Mouse (Mus musculus): ENCODE results near the gene 4933405L10Rik.
A peak's percentile ranks its signal among the peaks of the same experiment; 100 is the strongest.

Gene 4933405L10Rik

DNA sequence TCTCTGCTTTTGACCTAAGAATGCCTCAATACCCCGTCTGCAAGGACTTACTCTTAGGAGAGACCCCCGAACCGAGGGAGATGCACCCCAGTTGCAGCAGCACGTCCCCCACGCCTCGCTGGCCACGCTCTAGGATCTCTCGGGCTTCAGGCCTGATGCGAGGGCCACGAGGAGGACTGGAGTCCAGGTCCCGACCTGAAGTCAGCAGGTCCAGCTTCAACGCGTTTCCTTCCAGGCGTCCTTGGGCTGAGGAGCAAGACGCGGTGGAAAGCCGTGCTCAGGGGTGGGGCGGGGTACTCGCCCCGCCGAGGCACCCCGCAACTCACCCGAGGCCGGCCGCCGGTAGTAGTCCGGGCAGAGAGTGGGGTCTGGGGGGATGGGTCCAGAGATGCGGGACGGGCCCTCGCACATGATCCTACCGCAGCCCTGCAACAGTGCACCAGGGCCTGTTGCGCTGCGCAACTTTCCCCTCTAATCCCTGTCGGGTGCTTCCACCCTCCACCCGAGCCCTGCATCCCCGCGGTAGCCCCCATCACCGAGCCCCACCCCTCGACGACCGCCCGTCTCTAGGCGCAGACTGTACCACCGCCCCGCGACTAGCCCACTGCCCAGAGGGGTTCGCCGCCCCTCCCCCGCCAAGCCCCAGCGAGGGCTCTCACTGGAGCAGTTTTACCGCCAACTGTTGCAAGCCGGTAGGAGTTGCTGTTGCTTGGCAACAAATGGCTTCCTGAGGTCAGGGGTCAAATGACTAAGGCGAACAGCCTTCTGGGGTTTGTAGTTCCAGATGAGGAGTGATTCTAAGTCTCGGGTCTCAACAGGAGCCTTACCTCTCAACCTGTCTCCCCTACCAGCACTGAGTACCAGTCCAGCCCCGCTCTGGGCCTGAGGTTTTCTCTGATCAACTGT, at the start of gene 4933405L10Rik, which contains the start of gene Enkd1:
TSS of gene 4933405L10Rik (plus strand) at position 158 of the 906 bp plus-strand sequence.
TSS of gene Enkd1 (minus strand) at position 713 of the 906 bp plus-strand sequence.
- Histone ChIP-seq H3K36me3 (ENCODE audit: control insufficient read depth, insufficient read depth, low read length, poor library complexity, severe bottlenecking) (no peaks in the 10 kb centered on the region), H3K27me3 (ENCODE audit: control insufficient read depth, insufficient read depth, low read length, poor library complexity, severe bottlenecking) (no peaks in the 10 kb centered on the region)
- DNase-seq (ENCODE audit: low read depth, low spot score): peak; percentile 88

DNA sequence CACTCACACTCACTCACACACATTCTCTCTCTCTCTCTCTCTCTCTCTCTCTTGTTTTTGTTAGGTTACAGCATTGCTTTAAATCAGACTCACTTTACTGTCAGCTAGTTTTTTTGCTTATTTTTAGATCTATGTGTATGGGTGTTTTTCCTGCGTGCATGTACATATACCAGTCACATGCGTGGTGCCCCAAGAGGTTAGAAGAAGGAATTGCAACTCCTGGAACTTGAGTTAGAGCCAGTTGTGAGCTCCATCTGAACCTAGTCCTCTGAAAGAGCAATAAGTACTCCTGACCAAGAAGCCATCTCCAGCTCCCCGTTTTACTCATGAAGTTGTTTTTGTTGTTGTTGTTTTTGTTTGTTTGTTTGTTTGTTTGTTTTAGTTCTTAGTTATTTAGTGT, 46.3 kb upstream of the 4933405L10Rik start:
- Histone ChIP-seq H3K36me3 (ENCODE audit: control insufficient read depth, insufficient read depth, low read length, poor library complexity, severe bottlenecking) (peaks cover 12% of the 10 kb centered on the region), H3K27me3 (ENCODE audit: control insufficient read depth, insufficient read depth, low read length, poor library complexity, severe bottlenecking) (no peaks in the 10 kb centered on the region)
- peak; percentile 71 for DNase-seq (ENCODE audit: low read depth, low spot score)

DNA sequence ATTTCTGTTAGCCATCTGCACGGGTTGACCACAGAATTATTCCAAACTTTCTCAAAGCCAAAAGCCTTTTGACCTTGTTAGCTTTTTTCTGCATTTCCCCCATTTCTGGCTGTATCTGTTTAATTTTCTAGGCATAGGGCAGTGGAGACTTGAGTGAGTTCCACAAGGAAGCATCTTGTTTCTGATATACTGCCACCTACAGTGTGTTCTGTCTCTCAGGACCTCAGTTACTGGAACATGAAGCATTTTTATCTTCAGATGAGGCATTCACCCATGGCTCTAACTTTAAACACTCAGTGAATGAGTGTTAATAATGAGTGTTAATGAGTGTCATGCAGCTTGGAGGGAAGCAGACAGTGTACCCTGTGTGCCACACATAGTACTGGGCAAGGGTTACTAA, 29.6 kb upstream of the 4933405L10Rik start:
- DNase-seq (ENCODE audit: low read depth, low spot score): no peak
- peaks cover 22% of the 10 kb centered on the region for H3K36me3 ChIP-seq (ENCODE audit: control insufficient read depth, insufficient read depth, low read length, poor library complexity, severe bottlenecking)
- H3K27me3 ChIP-seq (ENCODE audit: control insufficient read depth, insufficient read depth, low read length, poor library complexity, severe bottlenecking): no peaks in the 10 kb centered on the region

DNA sequence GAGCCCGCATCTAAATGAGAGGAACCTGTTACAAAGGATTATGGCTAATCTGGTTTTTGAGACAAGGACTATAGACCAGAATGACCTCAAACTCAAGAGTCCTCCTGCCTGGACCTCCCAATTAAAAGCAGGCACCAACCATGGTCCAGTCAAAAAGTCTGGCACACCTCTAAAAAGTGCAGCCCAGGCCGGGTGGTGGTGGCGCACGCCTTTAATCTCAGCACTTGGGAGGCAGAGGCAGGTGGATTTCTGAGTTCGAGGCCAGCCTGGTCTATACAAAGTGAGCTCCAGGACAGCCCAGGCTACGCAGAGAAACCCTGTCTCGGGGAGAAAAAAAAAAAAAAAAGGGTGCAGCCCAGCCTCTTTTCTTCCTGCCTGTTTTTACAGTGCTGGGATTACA, 22.1 kb upstream of the 4933405L10Rik start:
- Histone ChIP-seq H3K36me3 (ENCODE audit: control insufficient read depth, insufficient read depth, low read length, poor library complexity, severe bottlenecking) (peaks cover 18% of the 10 kb centered on the region), H3K27me3 (ENCODE audit: control insufficient read depth, insufficient read depth, low read length, poor library complexity, severe bottlenecking) (no peaks in the 10 kb centered on the region)
- DNase-seq (ENCODE audit: low read depth, low spot score): no peak

DNA sequence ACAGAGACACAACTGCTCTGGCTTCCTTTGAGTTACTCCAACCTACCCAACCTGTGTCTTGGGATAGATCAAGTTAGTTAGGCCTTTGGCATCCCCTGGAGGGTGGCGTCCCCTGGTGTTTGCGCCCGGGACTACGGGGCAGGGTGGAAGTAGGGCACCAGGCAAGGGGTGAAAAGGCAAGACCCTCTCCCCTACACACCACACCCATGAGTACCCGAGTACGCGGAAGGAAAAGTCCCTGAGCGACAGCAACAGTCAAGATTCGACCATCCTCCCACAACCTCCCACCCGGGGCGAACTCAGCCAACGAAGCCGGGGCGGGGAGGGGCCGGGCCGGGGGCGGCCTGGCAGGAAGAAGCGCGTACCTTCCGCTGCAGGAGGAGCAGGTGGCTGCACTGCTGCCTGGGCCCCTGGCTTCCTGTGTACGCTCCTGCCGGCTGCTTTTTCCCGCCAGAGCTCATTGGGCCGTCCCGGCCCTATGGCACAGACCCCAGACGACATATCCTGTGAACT, 21.6 kb upstream of the 4933405L10Rik start, which contains the start of gene Carmil2:
TSS of gene Carmil2 (plus strand) at position 479 of the 513 bp plus-strand sequence.
- H3K27me3 ChIP-seq (ENCODE audit: control insufficient read depth, insufficient read depth, low read length, poor library complexity, severe bottlenecking): no peaks in the 10 kb centered on the region
- peaks cover 15% of the 10 kb centered on the region for H3K36me3 ChIP-seq (ENCODE audit: control insufficient read depth, insufficient read depth, low read length, poor library complexity, severe bottlenecking)
- DNase-seq (ENCODE audit: low read depth, low spot score): peak; percentile 85

DNA sequence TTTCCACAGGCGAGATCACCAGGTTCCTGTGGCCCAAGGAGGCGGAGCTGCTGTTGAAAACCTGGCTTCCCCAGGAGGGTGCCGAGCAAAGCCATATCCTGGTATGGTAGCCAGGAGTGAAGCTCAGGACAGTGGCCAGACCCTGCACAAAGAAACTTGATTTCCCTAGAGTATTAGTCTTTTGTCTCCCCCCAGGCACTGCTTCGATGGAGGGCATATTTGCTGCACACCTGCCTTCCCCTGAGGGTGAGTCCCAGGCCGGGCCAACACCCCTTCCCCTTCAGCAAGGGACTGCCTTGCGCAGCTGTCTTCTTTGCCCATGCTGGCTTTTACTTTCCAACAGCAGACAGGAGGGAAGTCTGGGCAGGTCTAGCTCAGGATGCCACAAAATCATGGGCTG, 20.9 kb upstream of the 4933405L10Rik start:
- Histone ChIP-seq H3K36me3 (ENCODE audit: control insufficient read depth, insufficient read depth, low read length, poor library complexity, severe bottlenecking) (peaks cover 17% of the 10 kb centered on the region), H3K27me3 (ENCODE audit: control insufficient read depth, insufficient read depth, low read length, poor library complexity, severe bottlenecking) (no peaks in the 10 kb centered on the region)
- no peak for DNase-seq (ENCODE audit: low read depth, low spot score)

DNA sequence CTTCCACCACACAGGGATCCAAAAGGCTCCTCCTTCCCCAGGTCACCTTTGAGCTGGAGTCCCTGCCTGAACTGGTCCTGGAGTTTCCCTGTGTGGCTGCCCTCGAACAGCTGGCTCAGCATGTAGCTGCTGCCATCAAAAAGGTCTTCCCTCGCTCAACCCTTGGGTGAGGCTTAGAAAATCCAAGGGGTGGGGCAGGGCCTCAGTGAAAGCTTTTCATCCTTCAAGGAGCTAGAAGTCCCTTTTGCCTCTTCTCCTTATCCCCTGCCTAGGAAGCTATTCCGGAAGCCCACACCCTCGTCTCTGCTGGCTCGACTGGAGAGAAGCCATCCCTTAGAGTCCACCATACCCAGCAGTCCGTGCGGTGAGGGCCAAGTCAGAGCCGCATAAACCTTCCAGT, 19.9 kb upstream of the 4933405L10Rik start:
- no peak for DNase-seq (ENCODE audit: low read depth, low spot score)
- peaks cover 14% of the 10 kb centered on the region for H3K36me3 ChIP-seq (ENCODE audit: control insufficient read depth, insufficient read depth, low read length, poor library complexity, severe bottlenecking)

DNA sequence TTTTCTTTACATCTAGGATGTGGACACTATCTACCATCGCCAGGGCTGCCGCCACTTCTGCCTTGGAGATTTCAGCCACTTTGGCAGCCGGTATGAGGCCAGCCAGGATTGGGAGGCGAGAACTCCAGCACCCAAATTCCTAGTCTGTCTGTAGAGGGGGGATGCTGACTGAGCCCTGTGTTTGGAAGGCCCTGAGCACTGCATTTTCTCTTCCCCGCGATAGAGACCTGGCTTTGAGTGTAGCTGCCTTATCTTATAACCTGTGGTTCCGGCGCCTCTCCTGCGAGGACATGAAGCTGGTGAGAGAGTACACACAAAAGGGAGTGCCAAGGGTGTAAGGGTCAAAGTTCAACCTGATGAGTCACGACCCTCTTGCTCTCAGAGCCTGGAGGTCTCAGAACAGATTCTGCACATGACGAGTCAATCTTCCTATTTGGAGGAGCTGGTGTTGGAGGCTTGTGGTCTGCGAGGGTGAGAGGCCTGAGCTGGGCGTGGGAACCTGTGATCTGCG, 19.2 kb upstream of the 4933405L10Rik start:
- Histone ChIP-seq H3K36me3 (ENCODE audit: control insufficient read depth, insufficient read depth, low read length, poor library complexity, severe bottlenecking) (peaks cover 16% of the 10 kb centered on the region), H3K27me3 (ENCODE audit: control insufficient read depth, insufficient read depth, low read length, poor library complexity, severe bottlenecking) (no peaks in the 10 kb centered on the region; the same call in 1 of the 2 replicates)
- no peak for DNase-seq (ENCODE audit: low read depth, low spot score)

More for the DNA sequence above, 19.9 kb upstream of the 4933405L10Rik start:
- no peaks in the 10 kb centered on the region; the same call in 1 of the 2 replicates for H3K27me3 ChIP-seq (ENCODE audit: control insufficient read depth, insufficient read depth, low read length, poor library complexity, severe bottlenecking)

DNA sequence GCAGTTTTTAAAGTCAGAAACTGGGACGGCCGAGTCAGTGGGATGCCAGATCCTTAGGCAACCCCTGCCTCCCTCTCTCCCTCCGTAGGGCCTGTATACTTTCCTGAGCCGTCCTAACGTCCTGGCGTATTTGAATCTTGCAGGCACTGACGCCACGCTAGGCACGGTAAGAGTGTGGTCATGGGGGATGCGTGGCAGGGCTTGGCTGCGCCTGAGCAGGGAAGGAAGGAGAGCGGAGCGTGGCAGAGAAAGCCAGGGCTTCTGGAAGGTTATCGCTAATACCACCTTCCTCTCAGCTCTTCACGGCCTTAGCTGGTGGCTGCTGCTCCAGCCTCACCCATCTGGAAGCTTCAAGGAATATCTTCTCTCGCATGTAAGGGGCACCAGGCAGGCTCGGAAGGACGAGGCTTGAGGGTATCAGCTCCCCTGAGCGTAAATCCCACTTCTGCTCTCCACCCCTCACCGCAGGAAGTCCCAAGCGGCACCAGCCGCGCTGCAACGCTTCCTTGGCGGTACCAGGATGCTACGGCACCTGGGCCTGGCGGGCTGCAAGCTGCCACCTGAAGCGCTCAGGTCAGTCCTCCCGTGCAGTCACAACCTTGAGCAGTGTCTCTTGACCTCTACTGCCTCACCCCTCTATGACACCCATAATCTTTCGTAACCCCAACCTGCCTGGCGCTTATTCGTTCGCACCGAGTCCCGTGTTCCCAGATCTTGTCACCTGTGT, 18.0 kb upstream of the 4933405L10Rik start:
- H3K36me3 ChIP-seq (ENCODE audit: control insufficient read depth, insufficient read depth, low read length, poor library complexity, severe bottlenecking): peaks cover 22% of the 10 kb centered on the region
- H3K27me3 ChIP-seq (ENCODE audit: control insufficient read depth, insufficient read depth, low read length, poor library complexity, severe bottlenecking): no peaks in the 10 kb centered on the region; the same call in 1 of the 2 replicates
- DNase-seq (ENCODE audit: low read depth, low spot score): no peak

DNA sequence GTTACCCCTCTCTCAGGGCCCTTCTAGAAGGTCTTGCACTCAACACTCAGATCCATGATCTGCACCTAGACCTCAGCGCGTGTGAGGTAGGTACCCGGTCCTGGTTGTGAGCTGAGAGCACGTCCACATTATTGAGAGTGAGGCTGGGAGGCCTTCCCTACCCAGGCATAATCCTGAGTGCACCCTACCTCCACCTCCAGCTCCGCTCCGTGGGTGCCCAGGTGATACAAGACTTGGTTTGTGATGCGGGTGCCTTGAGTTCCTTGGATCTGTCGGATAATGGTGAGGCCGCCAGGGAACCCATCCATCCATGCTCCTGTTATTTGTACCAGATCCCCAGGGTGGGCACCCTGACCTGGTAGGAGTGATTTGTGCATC, 17.5 kb upstream of the 4933405L10Rik start:
- H3K36me3 ChIP-seq (ENCODE audit: control insufficient read depth, insufficient read depth, low read length, poor library complexity, severe bottlenecking): peaks cover 23% of the 10 kb centered on the region
- no peaks in the 10 kb centered on the region; the same call in 1 of the 2 replicates for H3K27me3 ChIP-seq (ENCODE audit: control insufficient read depth, insufficient read depth, low read length, poor library complexity, severe bottlenecking)
- no peak for DNase-seq (ENCODE audit: low read depth, low spot score)

DNA sequence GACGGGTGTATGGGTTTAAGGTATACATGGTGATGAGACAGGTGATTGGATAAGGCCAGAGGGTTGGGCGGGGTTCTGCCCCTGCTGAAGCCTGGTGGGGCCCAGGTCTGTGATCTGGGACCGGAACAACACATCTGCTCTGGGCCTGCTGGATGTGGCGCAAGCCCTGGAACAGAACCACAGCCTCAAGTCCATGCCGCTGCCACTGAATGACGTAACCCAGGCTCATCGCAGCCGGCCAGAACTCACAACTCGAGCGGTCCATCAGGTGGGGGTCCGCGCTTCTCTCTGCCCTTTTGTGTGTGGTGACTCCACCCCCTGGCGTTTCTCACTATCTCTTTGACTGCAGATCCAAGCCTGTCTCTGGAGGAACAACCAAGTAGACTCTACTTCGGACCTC, 16.5 kb upstream of the 4933405L10Rik start:
- no peaks in the 10 kb centered on the region; the same call in 1 of the 2 replicates for H3K27me3 ChIP-seq (ENCODE audit: control insufficient read depth, insufficient read depth, low read length, poor library complexity, severe bottlenecking)
- H3K36me3 ChIP-seq (ENCODE audit: control insufficient read depth, insufficient read depth, low read length, poor library complexity, severe bottlenecking): peaks cover 25% of the 10 kb centered on the region
- no peak for DNase-seq (ENCODE audit: low read depth, low spot score)

DNA sequence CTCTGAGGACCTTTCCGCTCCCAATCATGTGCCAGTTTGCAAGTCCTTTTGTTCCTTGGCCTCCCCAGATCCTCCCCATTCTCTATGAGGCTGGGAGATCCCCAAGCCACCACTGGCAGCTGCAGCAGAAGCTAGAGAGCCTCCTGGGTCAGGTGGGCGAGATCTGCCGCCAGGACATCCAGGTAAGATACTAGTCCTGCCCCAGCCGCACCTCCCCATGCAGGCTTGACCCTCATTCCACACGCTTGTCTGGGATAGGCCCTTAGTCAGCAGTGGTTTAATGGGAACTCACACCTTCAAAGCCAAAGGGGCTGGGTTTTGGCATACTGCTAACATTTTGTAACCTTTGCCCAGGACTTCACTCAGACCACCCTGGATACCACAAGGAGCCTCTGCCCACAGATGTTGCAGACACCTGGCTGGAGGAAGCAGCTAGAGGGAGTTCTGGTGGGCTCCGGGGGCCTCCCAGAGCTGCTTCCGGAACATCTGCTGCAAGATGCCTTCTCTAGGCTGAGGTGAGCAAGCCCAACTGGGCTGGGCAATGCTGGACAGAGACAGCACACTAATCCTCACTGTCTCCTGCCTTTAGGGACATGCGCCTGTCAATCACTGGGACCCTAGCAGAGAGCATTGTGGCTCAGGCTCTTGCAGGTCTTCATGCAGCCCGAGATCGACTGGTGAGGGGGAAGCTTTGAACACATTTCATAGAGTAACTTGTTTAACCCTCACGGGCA, 14.8 kb upstream of the 4933405L10Rik start:
- Histone ChIP-seq H3K36me3 (ENCODE audit: control insufficient read depth, insufficient read depth, low read length, poor library complexity, severe bottlenecking) (peaks cover 31% of the 10 kb centered on the region), H3K27me3 (ENCODE audit: control insufficient read depth, insufficient read depth, low read length, poor library complexity, severe bottlenecking) (no peaks in the 10 kb centered on the region; the same call in 1 of the 2 replicates)
- DNase-seq (ENCODE audit: low read depth, low spot score): no peak

DNA sequence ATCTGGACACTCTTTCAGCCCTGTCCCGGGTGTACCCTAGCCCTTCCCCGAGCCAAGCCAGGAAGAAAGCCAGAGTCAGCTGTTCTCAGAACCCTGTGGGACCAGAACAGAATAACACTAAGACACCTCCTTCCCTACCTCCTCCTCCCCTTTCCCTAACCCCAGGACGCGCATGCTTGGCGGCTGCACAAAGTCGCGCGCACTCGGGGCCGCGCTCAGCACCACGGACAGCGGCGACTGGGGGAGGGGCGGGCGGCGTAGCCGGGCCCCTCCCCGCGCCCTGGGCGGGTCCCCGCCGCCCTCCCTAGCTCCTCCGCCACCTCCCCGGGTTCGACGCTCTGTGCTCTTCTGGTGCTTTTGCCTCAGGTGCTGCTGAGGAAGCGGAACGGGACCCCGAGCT, 13.8 kb upstream of the 4933405L10Rik start:
- no peak for DNase-seq (ENCODE audit: low read depth, low spot score)
- Histone ChIP-seq H3K36me3 (ENCODE audit: control insufficient read depth, insufficient read depth, low read length, poor library complexity, severe bottlenecking) (peaks cover 35% of the 10 kb centered on the region), H3K27me3 (ENCODE audit: control insufficient read depth, insufficient read depth, low read length, poor library complexity, severe bottlenecking) (no peaks in the 10 kb centered on the region; the same call in 1 of the 2 replicates)
